Mouse (Mus musculus) hindbrain, embryonic 10.5 days (tissue): Measurements from ENCODE around the gene Myo9a. TPM values are rescaled to one million over a fixed set of nuclear protein-coding genes. Genes with fewer than 3 reads are reported as not detected.
A peak's percentile ranks its signal among the peaks of the same experiment; 100 is the strongest.

Source experiments
- DNase-seq: peaks from one replicate; pipeline ENCODE4 v3.0.0-alpha.2; 2017; ENCODE audit warnings: low spot score
- H3K27ac ChIP-seq: fragments of 300-500 bp; sonication (generic); 2 replicates; pipeline ENCODE4 v1.5.1; 2016; ENCODE audit warnings: mild to moderate bottlenecking, moderate library complexity
- H3K27me3 ChIP-seq: fragments of 300-500 bp; sonication (generic); 2 replicates; pipeline ENCODE4 v1.6.1; 2016; ENCODE audit warnings: mild to moderate bottlenecking; ENCODE audit not compliant: poor library complexity, insufficient read depth, severe bottlenecking
- H3K36me3 ChIP-seq: fragments of 300-500 bp; sonication (generic); 2 replicates; pipeline ENCODE4 v1.6.1; 2016; ENCODE audit warnings: mild to moderate bottlenecking, moderate library complexity
- H3K4me1 ChIP-seq: fragments of 300-500 bp; sonication (generic); replicated peaks from 2 replicates; pipeline ENCODE4 v1.6.1; 2016; ENCODE audit warnings: mild to moderate bottlenecking
- H3K4me3 ChIP-seq: fragments of 300-500 bp; sonication (generic); 2 replicates; pipeline ENCODE4 v1.5.1; 2016; ENCODE audit warnings: mild to moderate bottlenecking, moderate library complexity
- H3K9me3 ChIP-seq: fragments of 300-500 bp; sonication (generic); 2 replicates; pipeline ENCODE4 v1.6.1; 2016; ENCODE audit warnings: mild to moderate bottlenecking, moderate library complexity
- WGBS: fragments of 180-500 bp; shearing (Covaris S2); methylation state at CpG from one replicate; pipeline ENCODE4 v1.1.7; 2016; 5-methylcytosine and 5-hydroxymethylcytosine counted together
- polyA plus RNA-seq: library from polyadenylated mRNA; unstranded; fragments of >200 nt; fragmentation: Nextera tagmentation; extraction: Ambion mirVana; gene quantifications from 2 replicates; pipeline ENCODE4 v1.2.1, GENCODE M21; 2016

Gene Myo9a
- polyA plus RNA-seq: 11.8 and 13.1 TPM in 2 replicates

GRCm38 (mm10) chr9:59750267-59751065, at the start of gene Myo9a, which contains the start of gene Senp8:
Myo9a (plus strand) TSS chr9:59750896.
Senp8 (minus strand) TSS chr9:59750710.
- H3K4me1 ChIP-seq: peaks cover 24% of the 10 kb centered on the region
- WGBS: under 1% methylated on average over 59 of the region's 59 CpGs
- no peaks in the 10 kb centered on the region for H3K36me3 ChIP-seq
- H3K9me3 ChIP-seq: no peaks in the 10 kb centered on the region
- H3K27ac ChIP-seq: peak within 1 kb of the TSS; percentile 97
- no peaks in the 10 kb centered on the region for H3K27me3 ChIP-seq
- peak; percentile 99 for DNase-seq
- H3K4me3 ChIP-seq: peak within 1 kb of the TSS; percentile 97

GRCm38 (mm10) chr9:59701094-59701493, 49.6 kb upstream of the Myo9a start:
- DNase-seq: no peak
- Histone ChIP-seq H3K27ac (no peak overlapping the region), H3K27me3 (no peaks in the 10 kb centered on the region), H3K36me3 (no peaks in the 10 kb centered on the region), H3K9me3 (no peaks in the 10 kb centered on the region), H3K4me1 (peaks cover 5% of the 10 kb centered on the region; the same call in 1 of the 2 replicates), H3K4me3 (no peak overlapping the region)
- 90% methylated on average over 7 of the region's 7 CpGs for WGBS

- Histone ChIP-seq H3K4me3 (no peak overlapping the region), H3K27me3 (no peaks in the 10 kb centered on the region), H3K9me3 (no peaks in the 10 kb centered on the region), H3K36me3 (no peaks in the 10 kb centered on the region), H3K27ac (no peak overlapping the region), H3K4me1 (0 out of 2 replicates have a peak, but pooled peaks cover 5% of the 10 kb centered on the region)
- no peak for DNase-seq
- 72% methylated on average over 6 of the region's 6 CpGs for WGBS
These were observed 47.6 kb upstream of the Myo9a start for GRCm38 (mm10) chr9:59703099-59703498.

- Histone ChIP-seq H3K36me3 (no peaks in the 10 kb centered on the region), H3K4me3 (no peak overlapping the region), H3K27ac (no peak overlapping the region), H3K4me1 (0 out of 2 replicates have a peak, but pooled peaks cover 2% of the 10 kb centered on the region), H3K27me3 (no peaks in the 10 kb centered on the region), H3K9me3 (no peaks in the 10 kb centered on the region)
- WGBS: 67% methylated on average over 10 of the region's 10 CpGs
- no peak for DNase-seq
These were observed 43.6 kb upstream of the Myo9a start for GRCm38 (mm10) chr9:59706850-59707825.

GRCm38 (mm10) chr9:59709225-59709624, 41.5 kb upstream of the Myo9a start:
- H3K27ac ChIP-seq: no peak overlapping the region
- no peaks in the 10 kb centered on the region for H3K36me3 ChIP-seq
- H3K4me1 ChIP-seq: no peaks in the 10 kb centered on the region
- H3K9me3 ChIP-seq: no peaks in the 10 kb centered on the region
- WGBS: 85% methylated on average over 3 of the region's 3 CpGs
- no peak overlapping the region for H3K4me3 ChIP-seq
- H3K27me3 ChIP-seq: no peaks in the 10 kb centered on the region
- DNase-seq: no peak

- Histone ChIP-seq H3K9me3 (no peaks in the 10 kb centered on the region), H3K4me3 (no peak overlapping the region), H3K4me1 (no peaks in the 10 kb centered on the region), H3K27ac (no peak overlapping the region), H3K27me3 (no peaks in the 10 kb centered on the region), H3K36me3 (no peaks in the 10 kb centered on the region)
- no peak for DNase-seq
- 80% methylated on average over 7 of the region's 7 CpGs for WGBS
These were observed 34.3 kb upstream of the Myo9a start for GRCm38 (mm10) chr9:59716275-59716898.

- H3K36me3 ChIP-seq: no peaks in the 10 kb centered on the region
- H3K9me3 ChIP-seq: no peaks in the 10 kb centered on the region
- DNase-seq: no peak
- 89% methylated on average over 4 of the region's 4 CpGs for WGBS
- H3K4me1 ChIP-seq: peaks cover 2% of the 10 kb centered on the region
- no peak overlapping the region for H3K27ac ChIP-seq
- H3K27me3 ChIP-seq: peaks cover 5% of the 10 kb centered on the region; the same call in 1 of the 2 replicates
- H3K4me3 ChIP-seq: no peak overlapping the region
These were observed 32.5 kb upstream of the Myo9a start for GRCm38 (mm10) chr9:59718237-59718636.

- WGBS: 87% methylated on average over 5 of the region's 5 CpGs
- no peaks in the 10 kb centered on the region for H3K36me3 ChIP-seq
- peaks cover 5% of the 10 kb centered on the region; the same call in 1 of the 2 replicates for H3K27me3 ChIP-seq
- DNase-seq: no peak
- H3K4me1 ChIP-seq: peaks cover 12% of the 10 kb centered on the region
- no peak overlapping the region for H3K27ac ChIP-seq
- H3K9me3 ChIP-seq: no peaks in the 10 kb centered on the region
- H3K4me3 ChIP-seq: no peak overlapping the region
These were observed 29.6 kb upstream of the Myo9a start for GRCm38 (mm10) chr9:59721144-59721543.

GRCm38 (mm10) chr9:59723096-59723657, 27.5 kb upstream of the Myo9a start:
- H3K27me3 ChIP-seq: peaks cover 5% of the 10 kb centered on the region; the same call in 1 of the 2 replicates
- H3K4me3 ChIP-seq: 0 out of 2 replicates have a peak overlapping the region, but pooled peaks have one; percentile 9
- no peaks in the 10 kb centered on the region for H3K9me3 ChIP-seq
- no peaks in the 10 kb centered on the region for H3K36me3 ChIP-seq
- H3K4me1 ChIP-seq: peaks cover 12% of the 10 kb centered on the region
- 20% methylated on average over 10 of the region's 10 CpGs for WGBS
- DNase-seq: peak; percentile 70
- H3K27ac ChIP-seq: peak overlapping the region; percentile 69

GRCm38 (mm10) chr9:59723791-59724442, 26.8 kb upstream of the Myo9a start:
- H3K27me3 ChIP-seq: peaks cover 5% of the 10 kb centered on the region; the same call in 1 of the 2 replicates
- DNase-seq: no peak
- no peaks in the 10 kb centered on the region for H3K36me3 ChIP-seq
- 80% methylated on average over 8 of the region's 8 CpGs for WGBS
- no peak overlapping the region for H3K27ac ChIP-seq
- H3K4me1 ChIP-seq: peaks cover 12% of the 10 kb centered on the region
- H3K4me3 ChIP-seq: no peak overlapping the region
- H3K9me3 ChIP-seq: no peaks in the 10 kb centered on the region

- Histone ChIP-seq H3K9me3 (no peaks in the 10 kb centered on the region), H3K4me3 (no peak overlapping the region), H3K27ac (no peak overlapping the region), H3K4me1 (peaks cover 12% of the 10 kb centered on the region), H3K36me3 (no peaks in the 10 kb centered on the region), H3K27me3 (peaks cover 5% of the 10 kb centered on the region; the same call in 1 of the 2 replicates)
- WGBS: 90% methylated on average over 10 of the region's 10 CpGs
- DNase-seq: no peak
These were observed 25.2 kb upstream of the Myo9a start for GRCm38 (mm10) chr9:59725515-59725914.
